Mouse (Mus musculus): ENCODE results near the gene Prss36. TPM values are rescaled to one million over a fixed set of nuclear protein-coding genes. Genes with fewer than 3 reads are reported as not detected.

Gene Prss36
- 10.7 and 12.9 TPM in 2 replicates for polyA plus RNA-seq (2016; fragmentation: Nextera tagmentation; extraction: Ambion mirVana)

GRCm38 (mm10) chr7:127946470-127947023, at the start of gene Prss36:
Prss36 (minus strand) TSS chr7:127946725.
- DNase-seq (ENCODE audit: low spot score) = no peak
- no peaks in the 10 kb centered on the region for H3K36me3 ChIP-seq (replicated peaks)
- no peaks in the 10 kb centered on the region for H3K9me3 ChIP-seq
- no peak within 1 kb of the TSS for H3K27ac ChIP-seq (replicated peaks)
- WGBS = 80% methylated on average over 6 of the region's 6 CpGs
- no peak within 1 kb of the TSS for H3K4me3 ChIP-seq
- H3K4me1 ChIP-seq = peaks cover 8% of the 10 kb centered on the region; the same call in 1 of the 2 replicates
- H3K27me3 ChIP-seq (replicated peaks; ENCODE audit: low read depth, poor library complexity, severe bottlenecking) = peaks cover 40% of the 10 kb centered on the region

GRCm38 (mm10) chr7:127993341-127993977, 46.9 kb upstream of the Prss36 start, which contains the start of gene Pycard:
Pycard (minus strand) TSS chr7:127993867.
- Histone ChIP-seq H3K9me3 (no peaks in the 10 kb centered on the region), H3K36me3 (replicated peaks) (peaks cover 43% of the 10 kb centered on the region), H3K4me1 (peaks cover 19% of the 10 kb centered on the region), H3K27me3 (replicated peaks; ENCODE audit: low read depth, poor library complexity, severe bottlenecking) (no peaks in the 10 kb centered on the region), H3K4me3 (peak within 1 kb of the TSS; percentile 39), H3K27ac (replicated peaks) (peak within 1 kb of the TSS; percentile 19; the same call in 1 of the 2 replicates)
- peak; percentile 38 for DNase-seq (ENCODE audit: low spot score)
- WGBS = 17% methylated on average over 18 of the region's 18 CpGs

GRCm38 (mm10) chr7:127992488-127993340, 46.2 kb upstream of the Prss36 start:
- peak overlapping the region; percentile 39 for H3K4me3 ChIP-seq
- DNase-seq (ENCODE audit: low spot score) = no peak
- H3K27me3 ChIP-seq (replicated peaks; ENCODE audit: low read depth, poor library complexity, severe bottlenecking) = no peaks in the 10 kb centered on the region
- peaks cover 51% of the 10 kb centered on the region for H3K36me3 ChIP-seq (replicated peaks)
- no peaks in the 10 kb centered on the region for H3K9me3 ChIP-seq
- no peak overlapping the region for H3K27ac ChIP-seq (replicated peaks)
- H3K4me1 ChIP-seq = peaks cover 19% of the 10 kb centered on the region
- WGBS = 50% methylated on average over 5 of the region's 5 CpGs

GRCm38 (mm10) chr7:127991643-127992487, 45.3 kb upstream of the Prss36 start:
- H3K27me3 ChIP-seq (replicated peaks; ENCODE audit: low read depth, poor library complexity, severe bottlenecking) = no peaks in the 10 kb centered on the region

GRCm38 (mm10) chr7:127988904-127989303, 42.4 kb upstream of the Prss36 start:
- no peaks in the 10 kb centered on the region for H3K9me3 ChIP-seq
- peaks cover 83% of the 10 kb centered on the region for H3K36me3 ChIP-seq (replicated peaks)
- 93% methylated on average over 1 of the region's 1 CpGs for WGBS

More at GRCm38 (mm10) chr7:127991643-127992487, 45.3 kb upstream of the Prss36 start:
- Histone ChIP-seq H3K4me1 (peaks cover 19% of the 10 kb centered on the region), H3K27ac (replicated peaks) (no peak overlapping the region), H3K36me3 (replicated peaks) (peaks cover 58% of the 10 kb centered on the region), H3K9me3 (no peaks in the 10 kb centered on the region), H3K4me3 (no peak overlapping the region)
- DNase-seq (ENCODE audit: low spot score) = peak; percentile 74
- WGBS = 49% methylated on average over 6 of the region's 6 CpGs

GRCm38 (mm10) chr7:127980606-127981005, 34.1 kb upstream of the Prss36 start:
- H3K36me3 ChIP-seq (replicated peaks) = peaks cover 100% of the 10 kb centered on the region
- H3K4me1 ChIP-seq = no peaks in the 10 kb centered on the region
- H3K27ac ChIP-seq (replicated peaks) = no peak overlapping the region
- no peaks in the 10 kb centered on the region for H3K27me3 ChIP-seq (replicated peaks; ENCODE audit: low read depth, poor library complexity, severe bottlenecking)
- WGBS = 93% methylated on average over 3 of the region's 3 CpGs
- no peaks in the 10 kb centered on the region for H3K9me3 ChIP-seq
- DNase-seq (ENCODE audit: low spot score) = no peak
- H3K4me3 ChIP-seq = no peak overlapping the region

More at GRCm38 (mm10) chr7:127988904-127989303, 42.4 kb upstream of the Prss36 start:
- Histone ChIP-seq H3K4me1 (peaks cover 19% of the 10 kb centered on the region), H3K4me3 (no peak overlapping the region), H3K27me3 (replicated peaks; ENCODE audit: low read depth, poor library complexity, severe bottlenecking) (no peaks in the 10 kb centered on the region), H3K27ac (replicated peaks) (no peak overlapping the region)
- DNase-seq (ENCODE audit: low spot score) = no peak

GRCm38 (mm10) chr7:127978856-127979255, 32.3 kb upstream of the Prss36 start:
- WGBS = 97% methylated on average over 2 of the region's 2 CpGs
- H3K36me3 ChIP-seq (replicated peaks) = peaks cover 100% of the 10 kb centered on the region
- no peak overlapping the region for H3K4me3 ChIP-seq
- no peaks in the 10 kb centered on the region for H3K9me3 ChIP-seq
- H3K4me1 ChIP-seq = 0 out of 2 replicates have a peak, but pooled peaks cover 4% of the 10 kb centered on the region
- no peak overlapping the region for H3K27ac ChIP-seq (replicated peaks)
- no peaks in the 10 kb centered on the region for H3K27me3 ChIP-seq (replicated peaks; ENCODE audit: low read depth, poor library complexity, severe bottlenecking)
- no peak for DNase-seq (ENCODE audit: low spot score)

- Histone ChIP-seq H3K27me3 (replicated peaks; ENCODE audit: low read depth, poor library complexity, severe bottlenecking) (no peaks in the 10 kb centered on the region), H3K36me3 (replicated peaks) (peaks cover 100% of the 10 kb centered on the region), H3K9me3 (no peaks in the 10 kb centered on the region), H3K4me1 (peaks cover 14% of the 10 kb centered on the region), H3K27ac (replicated peaks) (no peak overlapping the region), H3K4me3 (no peak overlapping the region)
- WGBS = 83% methylated on average over 2 of the region's 2 CpGs
- DNase-seq (ENCODE audit: low spot score) = no peak
These were observed 27.9 kb upstream of the Prss36 start for GRCm38 (mm10) chr7:127974413-127974930.

GRCm38 (mm10) chr7:127967922-127968828, 21.6 kb upstream of the Prss36 start:
- H3K4me1 ChIP-seq = peaks cover 30% of the 10 kb centered on the region
- DNase-seq (ENCODE audit: low spot score) = peak; percentile 89
- WGBS = under 1% methylated on average over 42 of the region's 42 CpGs

GRCm38 (mm10) chr7:127967004-127967921, 20.7 kb upstream of the Prss36 start, which contains the start of gene Fus:
Fus (plus strand) TSS chr7:127967457.
- peaks cover 27% of the 10 kb centered on the region for H3K4me1 ChIP-seq
- peak within 1 kb of the TSS; percentile 100 for H3K4me3 ChIP-seq
- peaks cover 39% of the 10 kb centered on the region for H3K36me3 ChIP-seq (replicated peaks)
- DNase-seq (ENCODE audit: low spot score) = peak; percentile 94
- H3K27ac ChIP-seq (replicated peaks) = peak within 1 kb of the TSS; percentile 100
- WGBS = under 1% methylated on average over 92 of the region's 92 CpGs
- H3K27me3 ChIP-seq (replicated peaks; ENCODE audit: low read depth, poor library complexity, severe bottlenecking) = no peaks in the 10 kb centered on the region
- no peaks in the 10 kb centered on the region for H3K9me3 ChIP-seq

More at GRCm38 (mm10) chr7:127967922-127968828, 21.6 kb upstream of the Prss36 start:
- Histone ChIP-seq H3K36me3 (replicated peaks) (peaks cover 48% of the 10 kb centered on the region), H3K27ac (replicated peaks) (peak overlapping the region; percentile 100), H3K9me3 (no peaks in the 10 kb centered on the region), H3K4me3 (peak overlapping the region; percentile 100), H3K27me3 (replicated peaks; ENCODE audit: low read depth, poor library complexity, severe bottlenecking) (no peaks in the 10 kb centered on the region)
